Mouse (Mus musculus) spleen, adult 2 months (tissue): ENCODE data around the gene Hist1h3b.

ENCODE experiments used
- CTCF ChIP-seq: fragments of 200-500 bp; IDR thresholded peaks from 2 replicates; pipeline ENCODE4 v1.5.1; 2011; ENCODE audit warnings: mild to moderate bottlenecking, inconsistent platforms; ENCODE audit not compliant: insufficient read depth, insufficient read length, insufficient replicate concordance; ENCODE audit errors: extremely low read depth
- POLR2A ChIP-seq: fragments of 200-500 bp; IDR thresholded peaks from 2 replicates; pipeline ENCODE4 v1.6.1; 2011; ENCODE audit warnings: low read depth, low read length, inconsistent platforms

DNA sequence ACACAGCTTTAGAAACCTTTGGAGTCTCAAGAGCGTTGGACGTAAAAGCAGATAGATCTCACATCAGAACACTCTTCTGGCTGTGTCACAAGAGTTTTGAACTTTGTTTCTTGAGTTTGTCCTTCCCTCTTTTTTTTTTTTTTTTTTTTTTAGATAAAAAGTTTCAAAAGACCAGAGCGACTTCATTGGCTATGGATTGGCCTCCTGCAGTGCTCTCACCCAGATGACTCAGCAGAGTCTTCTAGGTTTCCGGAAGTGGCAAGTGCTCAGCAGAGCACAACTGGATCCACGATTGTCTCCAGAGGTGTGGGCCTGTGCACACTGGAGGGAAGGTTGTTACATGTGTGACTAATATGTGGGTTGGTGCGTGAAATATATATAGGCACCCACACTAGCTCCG is 26.3 kb downstream of the Hist1h3b start:
- TF ChIP-seq POLR2A = no peak
- no peak for TF ChIP-seq CTCF
